Mouse (Mus musculus): Measurements from ENCODE around the gene Pax1.
A peak's percentile ranks its signal among the peaks of the same experiment; 100 is the strongest.

Gene Pax1

DNA sequence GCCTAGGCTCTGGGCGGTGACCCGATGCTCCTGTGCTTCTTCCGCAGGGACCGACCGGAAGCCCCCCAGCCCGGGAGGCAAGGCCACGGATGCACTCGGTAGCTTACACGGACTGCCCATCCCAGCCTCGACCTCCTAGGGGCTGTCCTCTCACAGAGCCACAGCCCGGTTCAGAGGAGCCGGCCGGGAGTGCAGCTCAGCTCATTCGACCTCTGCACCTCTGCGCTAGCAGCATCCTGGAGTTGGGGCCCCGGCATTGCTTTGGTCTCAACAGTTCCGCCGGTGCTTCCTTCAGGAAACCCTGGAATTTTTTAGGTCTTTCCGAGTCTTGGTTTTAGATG lies 11.9 kb downstream of the Pax1 start:
- DNase-seq, result no peak

DNA sequence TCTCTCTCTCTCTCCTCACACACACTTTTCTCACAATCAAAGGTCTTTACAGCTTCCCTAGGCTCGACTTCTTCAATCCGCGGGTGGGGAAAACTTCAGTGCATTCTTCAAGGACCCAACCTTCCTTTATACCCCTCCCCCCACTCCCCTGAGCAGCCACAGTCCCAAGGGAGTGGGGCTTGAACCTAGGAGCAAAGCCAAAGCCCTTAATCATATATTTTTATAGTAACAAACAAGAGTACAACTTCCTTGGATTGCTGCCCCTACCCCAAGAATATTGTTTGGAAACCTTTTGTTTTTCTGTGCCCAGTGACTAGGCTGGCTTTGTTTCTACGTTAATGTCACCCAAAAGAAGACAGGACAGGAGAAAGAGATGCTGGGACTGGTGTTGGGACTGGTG lies 12.5 kb downstream of the Pax1 start:
- DNase-seq, result no peak

DNA sequence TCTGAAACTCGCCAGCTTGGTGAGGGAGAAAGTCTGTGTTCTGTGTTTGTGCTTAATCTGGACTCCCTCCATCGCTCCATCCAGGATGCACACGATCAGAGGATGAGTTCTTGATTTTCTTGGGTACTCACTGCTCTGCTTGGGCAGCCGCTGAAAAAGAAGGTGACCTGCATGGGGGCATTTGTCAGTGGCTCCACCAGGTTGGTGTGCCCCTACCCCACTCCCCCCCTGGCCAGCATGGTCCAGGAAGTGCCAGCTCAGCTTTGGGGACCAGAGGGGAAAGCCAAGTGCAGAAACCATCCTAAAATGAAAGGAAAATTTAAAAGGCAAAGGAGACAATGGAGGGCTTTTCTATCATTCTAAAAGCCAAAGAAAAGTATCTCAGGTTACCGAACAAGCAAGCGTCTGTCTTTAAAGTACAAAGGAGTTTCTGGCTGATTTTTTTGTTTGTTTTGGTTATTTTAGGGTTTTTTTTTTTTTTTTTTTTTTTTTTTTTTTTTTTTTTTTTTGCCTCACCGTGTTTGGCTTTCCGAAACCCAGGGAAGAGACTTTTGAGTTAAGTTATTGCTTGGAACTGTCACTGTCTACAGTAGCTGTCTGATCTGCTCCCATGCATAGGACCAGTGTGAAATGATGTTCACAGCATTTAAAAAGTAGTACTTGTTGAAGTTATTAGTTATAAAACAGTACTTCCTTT lies 13.4 kb downstream of the Pax1 start:
- no peak for DNase-seq

DNA sequence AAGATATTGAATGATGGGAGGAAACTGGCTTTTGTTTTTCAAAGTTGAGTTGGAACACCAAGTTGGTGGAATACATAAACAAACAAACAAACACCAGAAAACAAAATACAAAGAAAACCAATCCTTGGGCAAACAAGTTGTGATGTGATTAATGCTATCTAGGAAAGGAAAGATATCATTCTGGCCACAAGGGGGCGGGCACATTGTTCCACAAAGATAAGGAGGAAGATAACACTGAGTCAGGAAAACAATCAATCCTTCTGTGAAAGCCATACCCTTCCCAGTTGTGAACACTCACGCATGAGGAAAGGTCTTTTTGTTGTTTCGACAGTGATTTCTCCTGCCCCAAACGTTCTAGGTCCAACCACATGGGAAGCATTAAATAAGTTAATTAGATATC lies 17.2 kb downstream of the Pax1 start:
- peak; percentile 19 for DNase-seq

DNA sequence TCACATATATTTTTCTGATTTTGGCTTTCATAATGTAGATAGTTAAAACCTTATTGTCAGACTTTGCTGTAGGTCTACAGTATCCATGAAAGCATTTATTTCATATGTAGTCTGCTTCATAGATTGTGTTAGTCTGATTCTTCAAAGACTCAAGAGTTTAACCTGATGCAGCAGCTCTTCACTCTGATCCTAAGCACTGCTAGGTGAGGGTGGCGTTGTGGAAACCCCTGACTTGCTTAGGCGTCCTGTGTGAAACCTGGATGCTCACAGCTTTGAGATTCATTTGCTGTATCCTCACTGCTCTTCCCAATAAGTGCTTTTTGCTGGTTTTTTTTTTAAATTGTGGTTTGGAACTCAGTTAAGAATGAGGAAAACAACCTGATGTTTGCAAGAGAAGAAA lies 21.6 kb downstream of the Pax1 start:
- DNase-seq, result no peak

DNA sequence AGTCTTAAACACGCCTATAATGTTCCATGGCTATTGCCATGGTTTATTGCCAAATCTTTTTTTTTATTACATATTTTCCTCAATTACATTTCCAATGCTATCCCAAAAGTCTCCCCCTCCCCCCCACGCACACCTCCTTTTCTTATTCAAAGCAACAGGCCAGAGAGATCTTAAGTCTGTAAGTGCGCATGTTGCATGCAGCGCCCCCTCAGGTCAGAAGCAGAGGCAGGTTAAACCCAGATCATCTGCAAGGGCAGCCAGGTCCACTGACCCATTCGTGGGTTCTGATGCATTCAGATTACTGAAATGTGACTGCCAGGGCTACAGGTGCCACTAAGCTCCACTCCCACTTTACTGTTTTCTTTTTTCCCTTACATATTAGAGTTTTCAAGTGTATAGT lies 25.2 kb downstream of the Pax1 start:
- no peak for DNase-seq

DNA sequence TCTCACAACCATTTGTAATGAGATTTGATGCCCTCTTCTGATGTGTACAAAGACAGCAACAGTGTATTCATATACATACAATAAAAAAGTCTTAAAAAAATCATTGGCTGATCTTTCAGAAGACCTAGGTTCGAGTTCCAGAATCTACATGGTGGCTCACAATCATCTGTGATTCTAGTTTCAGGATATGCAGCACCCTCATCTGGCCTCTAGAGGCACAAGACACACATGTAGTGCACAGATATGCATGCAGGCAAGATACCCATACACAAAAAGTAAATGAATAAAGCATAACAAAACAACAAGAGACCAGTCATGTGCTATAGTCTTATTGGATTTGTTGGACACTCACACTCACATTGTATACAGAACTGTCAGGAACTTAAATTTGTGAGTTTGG lies 47.6 kb downstream of the Pax1 start:
- no peak for DNase-seq

DNA sequence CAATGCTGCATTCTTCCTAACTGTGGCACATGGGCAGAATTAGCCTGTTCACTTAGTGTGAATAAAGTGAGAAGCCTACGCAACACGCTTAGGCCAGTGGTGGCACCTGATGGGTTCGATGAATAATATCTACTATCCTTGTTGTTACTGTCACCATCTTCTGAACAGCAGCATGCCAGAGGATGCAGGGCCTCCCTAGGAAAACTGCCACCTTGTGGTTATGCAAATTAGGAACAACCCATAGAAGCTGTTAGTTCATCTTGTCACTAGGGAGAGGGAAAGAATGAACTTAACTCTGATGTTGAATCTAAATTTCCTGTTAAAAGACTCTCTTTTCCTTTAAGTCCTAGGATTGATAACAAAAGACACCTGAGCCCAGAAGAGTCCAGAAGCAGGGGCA lies 53.3 kb downstream of the Pax1 start:
- no peak for DNase-seq

DNA sequence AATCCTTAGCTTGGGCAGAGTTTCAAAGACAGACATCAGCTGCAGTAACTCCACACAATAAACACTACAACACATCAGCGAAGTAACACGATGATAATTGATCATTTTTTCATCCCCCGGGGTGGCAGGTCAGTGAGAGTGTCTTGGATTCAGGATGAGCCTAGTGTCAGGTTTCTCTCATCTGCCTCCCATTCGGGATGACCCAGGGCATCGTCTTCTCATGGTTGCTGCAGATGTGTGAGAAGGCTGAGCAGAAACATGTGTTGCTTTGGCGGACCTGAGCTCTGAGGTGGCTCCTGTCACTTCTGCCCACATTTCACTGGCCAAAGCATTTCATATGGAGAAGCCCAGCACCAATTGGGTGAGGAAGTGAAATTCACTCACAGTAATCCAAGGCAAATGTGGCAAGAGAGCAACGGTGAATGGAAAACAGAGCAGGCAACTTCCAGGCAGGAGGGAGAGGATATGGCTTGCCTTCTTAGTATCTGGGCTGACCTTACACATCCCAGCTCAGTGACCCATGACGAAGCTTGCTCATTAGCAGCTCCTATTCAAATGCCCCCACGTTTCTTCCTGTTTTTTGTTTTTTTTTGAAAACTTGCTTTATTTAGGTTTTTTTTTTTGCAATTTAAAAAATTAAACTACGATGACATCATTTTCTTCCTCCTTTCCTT lies 63.0 kb downstream of the Pax1 start:
- DNase-seq, result no peak

DNA sequence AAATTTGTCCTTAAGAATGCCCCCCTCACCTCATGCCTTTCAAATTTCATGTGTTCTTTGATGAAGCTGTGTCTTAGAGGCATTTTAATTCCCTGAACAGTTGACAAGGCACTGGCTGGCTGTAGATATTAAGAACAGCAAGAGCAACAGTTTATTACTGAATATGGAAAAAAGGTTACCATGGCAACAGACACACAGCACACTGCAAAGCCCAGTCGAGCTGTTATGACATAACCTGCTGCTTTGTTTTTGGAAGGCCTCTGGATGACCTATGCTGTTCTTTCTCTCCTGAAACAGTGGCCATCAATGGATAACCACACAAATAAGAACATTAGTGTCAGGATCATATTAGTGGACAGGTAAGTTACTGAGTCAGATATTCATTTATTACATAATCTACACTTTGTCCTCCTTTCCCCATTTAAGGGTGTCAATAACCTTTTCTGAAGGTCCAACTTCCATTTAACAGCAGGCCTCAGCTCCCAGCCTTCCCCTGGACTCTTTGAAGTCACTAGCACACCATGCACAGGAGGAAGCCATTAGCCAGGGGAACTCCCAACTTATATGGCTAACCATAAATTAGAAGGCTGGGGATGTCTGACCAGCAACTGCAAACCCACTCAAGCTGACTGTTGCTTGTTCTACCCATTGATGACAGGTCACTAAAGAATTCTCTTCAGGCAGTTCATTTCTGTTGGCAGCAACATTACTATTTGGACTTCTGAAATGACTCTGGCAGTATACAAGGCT lies 68.1 kb downstream of the Pax1 start:
- DNase-seq, result no peak

DNA sequence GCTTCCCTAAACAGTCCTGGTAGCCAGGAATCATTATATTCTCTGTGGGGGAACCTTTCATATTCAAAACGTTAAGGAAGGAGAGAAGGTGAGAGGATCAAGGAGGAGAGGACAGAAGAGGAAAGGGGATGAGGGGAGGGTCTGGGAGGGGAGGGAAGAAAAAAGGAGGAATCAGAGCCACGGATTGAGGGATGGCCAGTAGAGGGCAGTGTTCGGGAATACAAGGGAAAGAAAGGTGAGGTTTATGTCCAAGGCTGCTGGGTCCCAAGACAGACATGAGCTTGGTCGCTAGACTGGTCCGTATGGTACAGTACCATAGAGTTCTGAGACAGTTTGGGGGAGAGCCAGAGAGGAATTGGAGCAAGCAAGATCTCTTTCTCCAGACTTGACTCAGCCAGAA lies 71.4 kb downstream of the Pax1 start:
- peak; percentile 2 for DNase-seq
